Mouse (Mus musculus) hindbrain, embryonic 16.5 days (tissue): ENCODE results near the gene Nkiras1. TPM values are rescaled to one million over a fixed set of nuclear protein-coding genes. Genes with fewer than 3 reads are reported as not detected.
"Not testable (repeated sequence)": the region's sequence is repeated elsewhere in the genome, so short reads cannot be mapped to it uniquely, and the experiment has no call there.

Experiments
- ATAC-seq: fragments of 200-750 bp; cut with Nextera tagmentation; 2 replicates; pipeline ENCODE4 v1.8.0; 2017; ENCODE audit warnings: moderate TSS enrichment, moderate library complexity
- H3K27ac ChIP-seq: fragments of 300-500 bp; sonication (generic); 2 replicates; pipeline ENCODE4 v1.5.1; 2014; ENCODE audit warnings: low read depth, mild to moderate bottlenecking, control low read depth, low read length, moderate library complexity
- H3K27me3 ChIP-seq: fragments of 300-500 bp; sonication (generic); replicated peaks from 2 replicates; pipeline ENCODE4 v1.6.1; 2014; ENCODE audit warnings: low read length; ENCODE audit not compliant: control insufficient read depth, insufficient read depth
- H3K36me3 ChIP-seq: fragments of 300-500 bp; sonication (generic); 2 replicates; pipeline ENCODE4 v1.6.1; 2014; ENCODE audit warnings: mild to moderate bottlenecking, low read length, moderate library complexity, mixed read lengths; ENCODE audit not compliant: control insufficient read depth, insufficient read depth
- H3K4me1 ChIP-seq: fragments of 300-500 bp; sonication (generic); 2 replicates; pipeline ENCODE4 v1.6.1; 2014; ENCODE audit warnings: low read depth, low read length; ENCODE audit not compliant: control insufficient read depth, insufficient read depth
- H3K4me2 ChIP-seq: fragments of 300-500 bp; sonication (generic); 2 replicates; pipeline ENCODE4 v1.6.1; 2014; ENCODE audit warnings: mild to moderate bottlenecking, low read length, control low read depth, moderate library complexity
- H3K4me3 ChIP-seq: fragments of 300-500 bp; sonication (generic); 2 replicates; pipeline ENCODE4 v1.5.1; 2014; ENCODE audit warnings: mild to moderate bottlenecking, low read length, control low read depth, moderate library complexity
- H3K9ac ChIP-seq: fragments of 300-500 bp; sonication (generic); 2 replicates; pipeline ENCODE4 v1.6.1; 2014; ENCODE audit warnings: low read depth, mild to moderate bottlenecking, control low read depth, low read length, moderate library complexity
- H3K9me3 ChIP-seq: fragments of 300-500 bp; sonication (generic); 2 replicates; pipeline ENCODE4 v1.6.1; 2014; ENCODE audit warnings: mild to moderate bottlenecking, low read length, moderate library complexity; ENCODE audit not compliant: control insufficient read depth
- WGBS: fragments of 180-500 bp; shearing (Covaris S2); extraction: QIAGEN DNeasy Blood & Tissue Kit; methylation state at CpG from one replicate; pipeline ENCODE4 v1.1.7; 2014; 5-methylcytosine and 5-hydroxymethylcytosine counted together
- polyA plus RNA-seq: library from polyadenylated mRNA; unstranded; fragments of >200 nt; fragmentation: Nextera tagmentation; extraction: Ambion mirVana; gene quantifications from 2 replicates; pipeline ENCODE4 v1.2.1, GENCODE M21; 2015

Nkiras1 gene
- 60.6 and 70.4 TPM in 2 replicates for polyA plus RNA-seq

DNA sequence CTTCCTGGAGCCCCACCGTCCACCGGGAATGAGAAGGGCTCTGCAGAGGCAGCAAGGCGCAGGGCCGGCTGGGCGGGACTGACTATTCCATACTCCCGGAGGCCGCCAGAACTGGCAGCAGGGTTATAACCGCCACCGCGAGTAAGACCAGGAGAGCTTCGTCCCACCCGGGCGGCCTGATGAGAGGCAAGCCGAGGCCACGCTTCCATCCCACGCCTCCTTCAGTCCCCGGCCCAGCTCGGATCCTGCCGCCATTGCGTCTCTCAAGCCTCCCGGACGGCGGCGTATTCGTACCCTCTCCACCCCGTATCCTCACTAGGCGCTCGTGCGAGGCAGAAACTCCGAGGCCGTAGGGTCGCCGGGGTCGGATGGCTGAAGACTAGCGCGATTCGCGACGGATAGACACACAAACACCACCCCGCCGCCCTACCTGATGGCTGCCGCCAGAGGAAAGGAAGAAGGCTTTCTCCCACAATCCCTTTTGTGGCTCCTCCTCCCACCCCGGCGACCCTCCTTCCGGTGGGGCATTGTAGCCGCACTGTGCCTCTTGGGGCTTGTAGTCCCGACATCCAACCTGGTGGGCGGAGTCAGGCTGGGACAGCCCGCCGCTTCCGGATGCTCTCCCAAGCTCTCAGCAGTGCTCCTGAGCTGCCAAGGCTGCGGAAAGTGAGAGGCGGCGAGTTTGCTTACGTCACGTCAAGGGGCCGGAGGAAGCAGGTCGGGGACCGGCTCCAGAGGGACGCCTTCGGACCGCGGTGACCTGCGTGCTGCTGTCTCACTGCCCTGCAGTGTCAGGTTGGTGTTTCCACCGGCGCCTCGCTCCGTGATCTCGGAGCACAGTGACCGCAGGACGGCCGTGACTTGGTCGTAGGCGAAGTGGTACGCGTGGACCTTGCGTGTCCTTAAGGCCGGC is at the start of gene Nkiras1, which contains the start of gene Rpl15:
Nkiras1 (plus strand) TSS at position 608 of the 913 bp plus-strand sequence.
Rpl15 (minus strand) TSS at position 863 of the 913 bp plus-strand sequence.
- ATAC-seq, result peak; percentile 99
- Histone ChIP-seq H3K4me2 (peak within 1 kb of the TSS; percentile 82), H3K9me3 (no peaks in the 10 kb centered on the region), H3K27ac (peak within 1 kb of the TSS; percentile 88), H3K9ac (peak within 1 kb of the TSS; percentile 92), H3K4me3 (peak within 1 kb of the TSS; percentile 76), H3K36me3 (peaks cover 18% of the 10 kb centered on the region), H3K4me1 (peaks cover 14% of the 10 kb centered on the region), H3K27me3 (no peaks in the 10 kb centered on the region)
- WGBS, result under 1% methylated on average over 69 of the region's 78 CpGs

DNA sequence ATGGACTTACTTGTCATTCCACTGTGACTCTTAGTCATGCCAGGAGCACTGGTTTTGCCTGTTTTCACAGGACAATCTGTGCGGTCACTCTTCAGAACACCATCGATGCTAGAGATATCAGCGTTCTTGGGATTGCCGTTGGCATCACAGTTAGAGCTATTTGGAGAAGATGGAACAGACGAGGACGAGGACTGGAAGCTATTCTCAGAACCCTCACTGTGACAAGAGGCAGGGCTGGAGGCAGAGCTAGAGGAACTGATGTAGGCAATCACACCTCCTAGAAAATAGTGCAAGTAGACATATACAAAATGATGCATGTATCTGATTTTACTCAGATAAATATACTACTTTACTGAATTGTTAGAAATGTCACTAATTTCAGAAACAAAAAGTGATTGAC is 49.0 kb upstream of the Nkiras1 start:
- H3K36me3 ChIP-seq, result no peaks in the 10 kb centered on the region
- H3K4me2 ChIP-seq, result no peak overlapping the region
- H3K9ac ChIP-seq, result no peak overlapping the region
- WGBS, result 95% methylated on average over 6 of the region's 6 CpGs
- no peak overlapping the region for H3K27ac ChIP-seq
- H3K4me1 ChIP-seq, result no peaks in the 10 kb centered on the region
- H3K9me3 ChIP-seq, result no peaks in the 10 kb centered on the region
- no peaks in the 10 kb centered on the region for H3K27me3 ChIP-seq
- ATAC-seq, result no peak
- no peak overlapping the region for H3K4me3 ChIP-seq

DNA sequence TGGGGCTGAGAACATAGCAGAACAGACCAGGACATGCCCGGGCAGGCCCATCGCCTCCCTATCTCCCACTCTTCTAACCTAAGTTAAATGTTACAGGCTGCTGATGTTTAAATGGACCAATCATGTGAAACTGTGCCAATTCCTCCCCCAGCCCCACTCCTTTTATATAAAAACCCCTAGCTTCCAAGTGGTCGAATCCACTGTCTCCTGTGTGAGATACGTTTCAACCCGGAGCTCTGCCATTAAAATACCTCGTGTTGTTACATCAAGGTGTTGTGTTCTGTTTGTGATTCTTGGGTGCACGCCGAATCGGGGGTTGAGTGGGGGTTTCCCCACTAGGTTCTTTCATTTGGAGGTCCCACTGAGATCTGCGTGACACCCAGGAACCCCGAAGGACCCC is 45.5 kb upstream of the Nkiras1 start:
- not testable (repeated sequence) for H3K36me3 ChIP-seq, H3K27me3 ChIP-seq, H3K4me1 ChIP-seq, ATAC-seq, H3K9ac ChIP-seq, H3K27ac ChIP-seq, H3K9me3 ChIP-seq, H3K4me2 ChIP-seq, H3K4me3 ChIP-seq
- 91% methylated on average over 11 of the region's 11 CpGs for WGBS

DNA sequence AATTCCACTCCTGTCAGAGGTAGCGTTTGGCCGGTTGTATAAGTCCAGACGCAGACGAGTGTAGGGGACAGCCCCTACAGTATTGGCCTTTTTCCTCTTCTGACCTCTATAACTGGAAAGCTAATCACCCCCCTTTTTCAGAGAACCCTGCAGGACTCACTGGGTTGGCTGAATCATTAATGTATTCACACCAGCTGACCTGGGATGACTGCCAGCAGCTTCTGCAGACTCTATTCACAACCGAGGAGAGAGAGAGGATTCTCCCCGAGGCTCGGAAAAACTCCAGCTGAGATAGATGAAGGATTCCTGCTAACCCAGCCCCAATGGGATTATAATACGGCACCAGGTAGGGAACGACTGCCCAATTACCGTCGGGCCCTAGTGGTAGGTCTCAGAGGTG is 44.8 kb upstream of the Nkiras1 start:
- ATAC-seq, H3K4me3 ChIP-seq, H3K9ac ChIP-seq, H3K27me3 ChIP-seq, H3K27ac ChIP-seq, H3K4me1 ChIP-seq, H3K9me3 ChIP-seq, H3K36me3 ChIP-seq: not testable (repeated sequence)
- WGBS, result 41% methylated on average over 11 of the region's 11 CpGs
- peak overlapping the region; percentile 16; the same call in 1 of the 2 replicates for H3K4me2 ChIP-seq

DNA sequence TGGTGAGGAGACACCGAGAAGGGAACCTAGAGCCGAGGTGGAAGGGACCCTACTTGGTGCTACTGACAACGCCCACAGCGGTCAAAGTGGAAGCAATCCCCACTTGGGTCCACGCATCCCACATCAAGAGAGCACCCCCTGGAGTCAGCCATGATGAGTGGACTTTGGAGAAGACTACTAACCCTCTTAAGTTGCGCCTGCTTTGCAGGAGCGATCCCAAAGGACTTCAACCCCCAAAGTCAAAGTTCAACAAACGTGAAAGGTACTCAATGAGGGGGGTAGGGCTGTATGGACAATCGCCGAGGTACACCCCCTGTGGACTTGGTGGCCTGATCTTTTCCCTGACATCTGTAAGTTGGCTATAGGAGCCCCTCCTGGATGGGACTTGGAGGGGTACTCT is 41.2 kb upstream of the Nkiras1 start:
- not testable (repeated sequence) for H3K27ac ChIP-seq, H3K36me3 ChIP-seq, H3K9me3 ChIP-seq, H3K4me1 ChIP-seq, H3K9ac ChIP-seq, H3K4me2 ChIP-seq, H3K4me3 ChIP-seq, H3K27me3 ChIP-seq, ATAC-seq
- 97% methylated on average over 10 of the region's 10 CpGs for WGBS

DNA sequence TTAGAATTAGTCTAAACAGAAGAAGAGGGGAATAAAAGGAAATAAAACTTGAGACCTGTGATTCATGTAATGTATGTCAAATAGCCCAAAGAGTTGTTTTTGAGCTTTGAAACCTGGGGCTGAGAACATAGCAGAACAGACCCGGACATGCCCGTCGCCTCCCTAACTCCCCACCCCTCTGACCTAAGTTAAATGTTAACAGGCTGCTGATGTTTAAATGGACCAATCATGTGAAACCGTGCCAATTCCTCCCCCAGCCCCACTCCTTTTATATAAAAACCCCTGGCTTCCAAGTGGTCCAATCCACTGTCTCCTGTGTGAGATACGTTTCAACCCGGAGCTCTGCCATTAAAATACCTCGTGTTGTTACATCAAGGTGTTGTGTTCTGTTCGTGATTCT is 39.1 kb upstream of the Nkiras1 start:
- not testable (repeated sequence) for ATAC-seq, H3K36me3 ChIP-seq, H3K4me1 ChIP-seq, H3K9ac ChIP-seq, H3K27me3 ChIP-seq, H3K4me2 ChIP-seq, H3K27ac ChIP-seq, H3K4me3 ChIP-seq, H3K9me3 ChIP-seq
- WGBS, result 96% methylated on average over 8 of the region's 8 CpGs

DNA sequence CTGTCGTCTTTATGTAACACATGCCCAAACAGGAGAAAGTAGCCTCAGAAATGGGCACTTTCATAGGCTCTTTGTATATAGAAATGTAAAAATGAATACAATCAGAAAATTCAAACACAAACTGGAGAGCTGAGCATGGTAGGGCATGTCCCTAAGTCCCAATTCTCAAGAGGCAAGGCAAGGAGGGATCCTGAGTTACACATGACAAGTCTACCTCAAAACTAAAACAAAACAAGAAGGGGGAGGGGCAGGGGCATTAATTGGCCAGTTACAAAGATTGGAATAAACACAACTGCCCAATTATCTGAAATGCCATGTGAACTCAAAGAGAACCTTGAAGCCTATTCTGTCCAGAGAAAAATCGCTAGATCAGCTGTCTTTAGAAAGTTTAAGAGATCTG is 37.9 kb upstream of the Nkiras1 start:
- no peaks in the 10 kb centered on the region for H3K27me3 ChIP-seq
- ATAC-seq, result no peak
- H3K4me1 ChIP-seq, result no peaks in the 10 kb centered on the region
- no peak overlapping the region for H3K4me2 ChIP-seq
- WGBS, result 93% methylated on average over 2 of the region's 2 CpGs
- H3K36me3 ChIP-seq, result no peaks in the 10 kb centered on the region
- no peak overlapping the region for H3K27ac ChIP-seq
- no peaks in the 10 kb centered on the region for H3K9me3 ChIP-seq
- H3K9ac ChIP-seq, result no peak overlapping the region
- H3K4me3 ChIP-seq, result no peak overlapping the region

DNA sequence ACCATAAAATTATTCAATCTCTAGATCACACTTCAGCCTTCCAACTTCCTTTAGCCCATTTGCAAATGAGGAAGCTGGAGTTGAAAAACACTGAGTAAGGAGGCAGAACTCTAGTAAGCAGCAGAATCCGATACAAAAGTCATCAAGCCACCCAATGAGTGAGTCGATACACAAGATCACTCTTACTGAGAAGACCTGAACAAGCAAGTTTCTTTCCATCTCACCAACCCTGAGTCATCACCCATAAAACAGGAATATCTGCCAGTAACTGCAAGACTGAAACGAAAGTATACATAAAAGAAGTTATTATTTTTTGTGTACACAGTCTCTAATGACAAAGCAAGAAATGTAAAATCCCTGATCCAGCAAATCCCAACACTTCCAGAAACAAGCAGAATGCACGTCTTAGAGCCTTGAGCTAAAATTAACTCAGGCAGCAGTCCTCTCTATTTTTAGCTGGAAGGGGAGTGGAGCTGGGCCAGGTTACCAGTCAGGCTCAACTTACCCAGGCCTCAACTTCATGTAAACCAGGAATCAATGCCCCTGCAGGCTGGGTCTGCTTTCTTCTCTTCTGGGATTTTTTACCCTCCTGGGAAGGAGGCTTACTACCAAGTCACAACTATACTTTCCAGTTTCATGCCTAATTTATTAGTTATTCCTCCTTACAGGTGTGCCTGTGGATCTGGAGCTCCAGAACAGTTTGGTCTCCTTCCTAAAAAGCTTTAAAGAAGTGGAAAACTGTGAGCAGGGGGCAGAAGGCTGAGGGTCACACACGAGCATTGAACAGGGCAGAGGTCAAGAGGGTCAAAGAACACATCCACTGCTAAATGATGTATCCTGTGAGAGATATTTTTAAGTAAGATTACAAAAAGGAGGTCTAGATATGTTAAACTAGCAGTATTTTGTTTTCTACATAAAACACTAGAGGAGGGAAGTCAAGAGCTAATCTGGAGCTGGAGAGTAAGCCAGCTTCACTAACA is 36.7 kb upstream of the Nkiras1 start:
- 64% methylated on average over 5 of the region's 5 CpGs for WGBS

More for the DNA sequence above, 36.7 kb upstream of the Nkiras1 start:
- Histone ChIP-seq H3K4me2 (no peak overlapping the region), H3K27ac (no peak overlapping the region), H3K4me3 (no peak overlapping the region), H3K27me3 (no peaks in the 10 kb centered on the region), H3K9ac (no peak overlapping the region), H3K36me3 (no peaks in the 10 kb centered on the region), H3K9me3 (no peaks in the 10 kb centered on the region), H3K4me1 (no peaks in the 10 kb centered on the region)
- ATAC-seq, result no peak
